ENCODE assay signal across 19 mouse cellular contexts in the genomic region with DNA sequence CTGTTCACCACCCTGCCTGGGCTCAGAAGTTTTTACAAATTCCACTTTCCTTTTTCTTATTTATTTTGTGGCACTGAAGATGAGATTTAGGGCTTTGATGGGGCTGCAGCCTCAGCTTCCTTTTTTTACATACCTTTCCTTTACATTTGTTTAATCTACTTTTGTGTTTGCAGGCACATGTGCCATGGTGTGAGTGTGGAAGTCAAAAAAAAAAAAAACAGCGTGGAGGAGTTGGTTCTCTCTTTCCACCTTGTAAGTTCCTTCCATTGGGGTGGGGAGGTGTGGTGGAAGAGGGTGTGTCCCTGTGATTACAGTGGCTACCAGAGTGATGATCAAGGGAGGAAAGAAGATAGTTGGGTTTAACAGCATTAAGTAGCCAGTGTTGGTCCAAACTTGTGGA. TPM values are rescaled to one million over a fixed set of nuclear protein-coding genes. Genes with fewer than 3 reads are reported as not detected.
"Had no signal": no experiment of that assay in that cellular context is flagged by ENCODE, and none has a peak within 500 bp of the region (broad histone marks: within the 10 kb centered on the region; RNA-seq: fewer than 3 reads in every experiment).

No protein-coding gene starts in this region.

- H3K4me3 ChIP-seq: liver, embryonic 15.5 days; megakaryocyte, embryonic 14.5 days; midbrain, embryonic 13.5 days; midbrain, embryonic 15.5 days; neural tube, embryonic 12.5 days had no signal

- H3K27ac ChIP-seq: liver, embryonic 15.5 days; midbrain, embryonic 13.5 days; midbrain, embryonic 15.5 days; neural tube, embryonic 12.5 days had no signal

- H3K9me3 ChIP-seq: liver, embryonic 15.5 days; megakaryocyte, embryonic 14.5 days; midbrain, embryonic 13.5 days; midbrain, embryonic 15.5 days; neural tube, embryonic 12.5 days had no signal

- H3K4me2 ChIP-seq: liver, embryonic 15.5 days; lung, embryonic 14.5 days; midbrain, embryonic 11.5 days; midbrain, embryonic 13.5 days; midbrain, embryonic 15.5 days; neural tube, embryonic 12.5 days had no signal

- H3K9ac ChIP-seq: liver, embryonic 15.5 days; liver, postnatal 0 days; lung, embryonic 14.5 days; midbrain, embryonic 13.5 days; midbrain, embryonic 15.5 days; neural tube, embryonic 12.5 days had no signal

- ATAC-seq: liver, postnatal 0 days; midbrain, embryonic 13.5 days; midbrain, embryonic 15.5 days had no signal

- H3K27me3 ChIP-seq: liver, embryonic 15.5 days; midbrain, embryonic 13.5 days; midbrain, embryonic 15.5 days; neural tube, embryonic 12.5 days had no signal

- H3K36me3 ChIP-seq: liver, embryonic 15.5 days; midbrain, embryonic 13.5 days; midbrain, embryonic 15.5 days; neural tube, embryonic 12.5 days had no signal

- DNase-seq: liver, postnatal 0 days; lung, embryonic 14.5 days; lung, postnatal 10 days; lung, postnatal 4 days; retina, postnatal 1 day; right cerebral cortex, adult 18-20 months; right cerebral cortex, postnatal 25 days; right cerebral cortex, postnatal 4 days; spleen, adult 18-20 months; thymus, adult 18-20 months; thymus, postnatal 14 days; thymus, postnatal 36 days had no signal

RNA-seq across cellular contexts. Expression of gene Tlr9, which starts 53.4 kb away (rescaled TPM):
- polyA plus RNA-seq: lung, embryonic 16.5 days; midbrain, embryonic 11.5 days; midbrain, embryonic 13.5 days; neural tube, embryonic 12.5 days had no signal
